Mouse (Mus musculus): ENCODE measurements at regions not wholly inside any gene's neighbourhood (a gene's known extent, or its start where the extent isn't known, plus 50 kb on each side); places are given as distances from the start of the nearest gene placed in this dataset.

DNA sequence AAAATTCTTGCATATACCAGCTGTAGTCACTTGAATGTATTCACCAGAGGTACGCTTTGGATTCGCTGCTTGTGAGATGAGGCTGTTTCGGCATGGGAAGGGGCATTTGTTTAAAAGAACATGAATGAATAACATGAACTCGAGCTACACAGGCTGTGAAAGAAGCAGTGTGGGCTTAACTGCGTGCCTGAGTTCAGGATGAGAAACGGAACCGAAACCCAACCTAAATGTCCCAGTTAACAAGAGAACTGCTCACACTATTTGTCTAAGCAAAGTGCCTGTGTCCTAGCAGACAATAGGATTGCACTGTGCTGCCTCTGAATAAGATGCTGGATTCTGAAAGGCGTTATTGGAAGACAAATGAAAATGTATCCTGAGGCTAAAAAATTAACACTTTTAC lies 126.0 kb upstream of the F13a1 start:
- no peak overlapping the region for H3K9ac ChIP-seq (replicated peaks; ENCODE audit: low read length)
- H3K4me3 ChIP-seq (ENCODE audit: low read depth, low read length), result no peak overlapping the region
- ATAC-seq (replicated peaks; ENCODE audit: insufficient number of reproducible peaks, low FRiP score, low TSS enrichment, low read depth) (no peak), DNase-seq (ENCODE audit: low spot score) (no peak)
- no peak overlapping the region for H3K4me2 ChIP-seq (ENCODE audit: low read depth, low read length)
- WGBS, result 87% methylated on average over 8 of the region's 8 CpGs
- no peaks in the 10 kb centered on the region for H3K27me3 ChIP-seq (ENCODE audit: control insufficient read depth, insufficient read depth, low read length)
- H3K36me3 ChIP-seq (replicated peaks; ENCODE audit: control insufficient read depth, insufficient read depth, low read depth, low read length), result no peaks in the 10 kb centered on the region
- no peak overlapping the region for H3K27ac ChIP-seq (replicated peaks; ENCODE audit: low read depth, low read length)
- no peaks in the 10 kb centered on the region for H3K4me1 ChIP-seq (ENCODE audit: control insufficient read depth, insufficient read depth, low read length)
- H3K9me3 ChIP-seq (replicated peaks; ENCODE audit: control insufficient read depth, low read length), result no peaks in the 10 kb centered on the region

DNA sequence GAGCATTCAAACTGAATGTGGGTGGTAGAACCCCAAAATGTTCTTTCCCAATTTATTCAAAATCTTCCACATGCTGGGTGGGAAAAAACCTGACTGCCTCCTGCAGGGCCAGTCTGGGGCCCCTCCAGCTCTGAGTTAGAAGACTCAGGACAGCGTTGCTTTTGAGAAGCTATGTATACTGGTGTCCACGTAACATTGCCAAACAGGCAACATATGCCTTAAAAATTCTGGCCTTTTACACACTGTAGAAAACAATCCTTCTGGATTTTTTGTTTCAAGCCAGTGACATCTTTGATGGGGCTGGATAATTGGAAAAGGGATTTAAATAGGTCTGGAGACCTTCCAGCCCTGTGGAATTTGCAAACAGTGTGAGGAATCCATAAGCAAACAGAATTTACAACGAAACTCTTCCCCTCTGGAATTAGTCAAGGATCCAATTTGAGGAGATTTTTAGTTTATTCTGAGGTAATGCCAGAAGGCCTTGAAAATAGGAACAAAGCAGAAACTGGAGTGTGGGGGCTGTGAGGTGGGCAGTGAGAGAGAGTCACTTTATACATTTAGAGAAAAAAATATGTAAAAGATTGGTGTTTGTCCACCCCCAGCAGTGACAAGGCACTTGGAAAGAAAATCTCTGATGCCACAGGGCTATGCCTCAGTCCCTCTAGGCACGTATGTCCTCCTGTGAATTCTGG lies 108.9 kb upstream of the F13a1 start:
- Histone ChIP-seq H3K9me3 (replicated peaks; ENCODE audit: control insufficient read depth, low read length) (no peaks in the 10 kb centered on the region), H3K4me2 (ENCODE audit: low read depth, low read length) (no peak overlapping the region), H3K4me1 (ENCODE audit: control insufficient read depth, insufficient read depth, low read length) (no peaks in the 10 kb centered on the region), H3K27ac (replicated peaks; ENCODE audit: low read depth, low read length) (no peak overlapping the region), H3K36me3 (replicated peaks; ENCODE audit: control insufficient read depth, insufficient read depth, low read depth, low read length) (no peaks in the 10 kb centered on the region), H3K9ac (replicated peaks; ENCODE audit: low read length) (no peak overlapping the region), H3K27me3 (ENCODE audit: control insufficient read depth, insufficient read depth, low read length) (no peaks in the 10 kb centered on the region), H3K4me3 (ENCODE audit: low read depth, low read length) (no peak overlapping the region)
- ATAC-seq (replicated peaks; ENCODE audit: insufficient number of reproducible peaks, low FRiP score, low TSS enrichment, low read depth) (no peak), DNase-seq (ENCODE audit: low spot score) (no peak)
- 68% methylated on average over 4 of the region's 4 CpGs for WGBS

DNA sequence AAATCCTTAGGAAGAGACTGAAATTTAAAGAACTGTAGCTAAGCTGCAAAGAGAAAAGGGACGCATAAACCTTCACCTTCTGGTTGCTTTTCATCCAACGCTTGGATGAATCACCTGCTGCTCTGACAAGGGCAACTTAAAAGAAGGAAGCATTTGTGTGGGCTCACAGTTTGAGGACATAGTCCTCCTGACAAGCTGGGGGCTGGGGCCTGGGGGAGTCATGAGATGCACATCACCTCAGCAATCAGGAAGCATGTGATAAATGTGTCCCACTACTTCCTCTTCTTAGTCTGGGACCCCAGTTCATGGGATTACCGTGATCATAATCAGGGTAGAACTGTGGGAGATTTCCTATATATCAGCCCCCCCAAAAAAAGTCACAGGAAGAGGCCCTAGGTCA lies 107.8 kb upstream of the F13a1 start:
- ATAC-seq (replicated peaks; ENCODE audit: insufficient number of reproducible peaks, low FRiP score, low TSS enrichment, low read depth), result no peak
- H3K4me1 ChIP-seq (ENCODE audit: control insufficient read depth, insufficient read depth, low read length), result no peaks in the 10 kb centered on the region
- no peaks in the 10 kb centered on the region for H3K9me3 ChIP-seq (replicated peaks; ENCODE audit: control insufficient read depth, low read length)
- no peaks in the 10 kb centered on the region for H3K27me3 ChIP-seq (ENCODE audit: control insufficient read depth, insufficient read depth, low read length)
- 86% methylated on average over 3 of the region's 3 CpGs for WGBS
- no peak overlapping the region for H3K4me3 ChIP-seq (ENCODE audit: low read depth, low read length)
- H3K36me3 ChIP-seq (replicated peaks; ENCODE audit: control insufficient read depth, insufficient read depth, low read depth, low read length), result no peaks in the 10 kb centered on the region
- H3K27ac ChIP-seq (replicated peaks; ENCODE audit: low read depth, low read length), result no peak overlapping the region
- DNase-seq (ENCODE audit: low spot score), result no peak
- no peak overlapping the region for H3K4me2 ChIP-seq (ENCODE audit: low read depth, low read length)
- no peak overlapping the region for H3K9ac ChIP-seq (replicated peaks; ENCODE audit: low read length)

DNA sequence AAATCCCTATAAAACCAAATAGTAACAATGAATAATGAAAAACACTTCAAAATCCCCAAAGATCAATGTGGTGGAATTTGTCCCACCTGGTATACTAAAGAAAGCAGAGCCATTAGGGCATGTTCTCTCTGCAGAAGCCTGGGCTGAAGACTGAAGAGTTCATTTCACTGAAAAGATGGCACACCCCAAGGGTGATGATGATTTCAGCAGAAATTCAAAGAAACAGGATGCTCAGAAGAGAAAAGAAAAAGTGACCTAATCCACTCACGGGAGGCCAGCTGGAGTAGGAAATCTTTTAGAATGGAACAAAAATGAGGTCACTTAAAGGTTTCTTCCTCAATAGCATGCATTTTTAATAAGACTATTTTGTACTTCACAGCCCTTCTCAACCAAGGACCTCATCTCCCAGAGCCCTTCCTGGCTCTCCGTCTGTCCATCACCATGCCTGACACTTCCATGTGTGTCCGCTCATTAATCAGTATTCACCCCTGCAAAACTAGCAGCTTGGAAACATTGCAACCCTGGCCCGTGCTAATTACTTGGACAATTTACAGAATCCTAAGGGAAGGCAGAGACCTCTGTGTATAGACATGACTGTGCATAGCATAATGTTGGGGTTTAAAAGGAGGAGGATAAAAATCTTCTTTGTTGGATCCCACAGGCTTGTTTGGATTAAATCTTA lies 101.9 kb upstream of the F13a1 start:
- no peak overlapping the region for H3K27ac ChIP-seq (replicated peaks; ENCODE audit: low read depth, low read length)
- H3K27me3 ChIP-seq (ENCODE audit: control insufficient read depth, insufficient read depth, low read length), result no peaks in the 10 kb centered on the region
- no peaks in the 10 kb centered on the region for H3K36me3 ChIP-seq (replicated peaks; ENCODE audit: control insufficient read depth, insufficient read depth, low read depth, low read length)
- H3K4me3 ChIP-seq (ENCODE audit: low read depth, low read length), result no peak overlapping the region
- H3K9ac ChIP-seq (replicated peaks; ENCODE audit: low read length), result no peak overlapping the region
- no peaks in the 10 kb centered on the region for H3K4me1 ChIP-seq (ENCODE audit: control insufficient read depth, insufficient read depth, low read length)
- H3K9me3 ChIP-seq (replicated peaks; ENCODE audit: control insufficient read depth, low read length), result no peaks in the 10 kb centered on the region
- H3K4me2 ChIP-seq (ENCODE audit: low read depth, low read length), result no peak overlapping the region
- ATAC-seq (replicated peaks; ENCODE audit: insufficient number of reproducible peaks, low FRiP score, low TSS enrichment, low read depth) (no peak), DNase-seq (ENCODE audit: low spot score) (no peak)
- WGBS, result 68% methylated on average over 4 of the region's 4 CpGs

DNA sequence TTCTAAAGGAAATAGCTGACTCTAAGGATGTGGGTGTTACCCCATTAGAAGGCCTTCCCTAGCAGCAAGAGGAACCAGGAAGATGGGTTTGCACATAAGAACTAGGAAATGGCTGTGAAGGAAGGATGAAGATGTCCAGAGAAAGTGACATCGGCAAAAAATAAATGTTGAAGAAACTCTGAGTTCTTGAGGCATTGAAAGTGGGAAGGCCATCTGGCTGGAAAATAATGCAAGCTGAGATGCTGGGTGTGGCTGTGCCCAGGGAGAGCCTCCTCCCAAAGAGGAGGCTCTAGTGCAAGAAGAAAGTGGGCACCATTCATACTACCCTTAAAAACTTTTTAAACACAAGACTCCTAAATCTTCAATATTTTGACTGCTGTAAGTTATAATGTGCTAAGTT lies 99.9 kb upstream of the F13a1 start:
- Histone ChIP-seq H3K9me3 (replicated peaks; ENCODE audit: control insufficient read depth, low read length) (no peaks in the 10 kb centered on the region), H3K27ac (replicated peaks; ENCODE audit: low read depth, low read length) (no peak overlapping the region), H3K4me1 (ENCODE audit: control insufficient read depth, insufficient read depth, low read length) (no peaks in the 10 kb centered on the region), H3K4me3 (ENCODE audit: low read depth, low read length) (no peak overlapping the region), H3K9ac (replicated peaks; ENCODE audit: low read length) (no peak overlapping the region), H3K27me3 (ENCODE audit: control insufficient read depth, insufficient read depth, low read length) (no peaks in the 10 kb centered on the region), H3K36me3 (replicated peaks; ENCODE audit: control insufficient read depth, insufficient read depth, low read depth, low read length) (no peaks in the 10 kb centered on the region), H3K4me2 (ENCODE audit: low read depth, low read length) (no peak overlapping the region)
- WGBS, result 83% methylated on average over 1 of the region's 1 CpGs
- ATAC-seq (replicated peaks; ENCODE audit: insufficient number of reproducible peaks, low FRiP score, low TSS enrichment, low read depth) (no peak), DNase-seq (ENCODE audit: low spot score) (no peak)

DNA sequence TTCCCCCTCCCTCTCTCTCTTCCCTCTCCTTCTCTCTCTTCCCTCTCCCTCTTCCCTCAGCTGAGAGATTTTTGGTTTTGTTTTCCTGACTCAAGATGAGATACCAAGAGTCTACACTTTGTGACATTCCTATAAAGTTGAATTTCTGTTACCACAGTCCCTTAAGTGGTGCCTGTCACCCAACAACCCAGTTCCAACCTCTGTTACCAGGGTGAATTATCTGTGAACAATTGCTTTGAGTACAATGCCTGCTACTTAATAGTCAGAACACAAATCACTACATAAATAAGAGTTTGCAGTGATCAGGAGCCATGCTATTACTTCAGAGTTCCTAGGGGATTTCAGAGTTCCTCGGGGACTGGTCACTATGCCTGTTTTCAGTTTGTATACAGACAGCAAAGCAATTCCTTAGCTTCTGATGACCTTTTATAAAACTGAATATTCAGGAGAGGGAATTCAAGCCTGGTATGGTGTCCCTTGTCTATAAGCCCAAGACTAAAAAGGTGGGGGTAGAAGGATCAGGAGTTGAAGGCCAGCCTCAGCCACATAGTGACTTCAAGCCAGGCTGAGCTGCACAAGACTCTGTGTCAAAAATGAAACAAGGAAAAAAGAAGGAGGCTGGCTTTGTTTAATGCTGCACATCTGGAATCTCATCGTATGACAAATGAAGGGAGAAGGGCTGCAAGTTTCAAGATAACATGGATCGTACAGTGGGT lies 99.2 kb upstream of the F13a1 start:
- 71% methylated on average over 3 of the region's 3 CpGs for WGBS
- DNase-seq (ENCODE audit: low spot score), result no peak
- Histone ChIP-seq H3K36me3 (replicated peaks; ENCODE audit: control insufficient read depth, insufficient read depth, low read depth, low read length) (no peaks in the 10 kb centered on the region), H3K9me3 (replicated peaks; ENCODE audit: control insufficient read depth, low read length) (no peaks in the 10 kb centered on the region), H3K27me3 (ENCODE audit: control insufficient read depth, insufficient read depth, low read length) (no peaks in the 10 kb centered on the region), H3K4me3 (ENCODE audit: low read depth, low read length) (no peak overlapping the region), H3K27ac (replicated peaks; ENCODE audit: low read depth, low read length) (no peak overlapping the region), H3K4me1 (ENCODE audit: control insufficient read depth, insufficient read depth, low read length) (no peaks in the 10 kb centered on the region), H3K9ac (replicated peaks; ENCODE audit: low read length) (no peak overlapping the region), H3K4me2 (ENCODE audit: low read depth, low read length) (no peak overlapping the region)
- no peak for ATAC-seq (replicated peaks; ENCODE audit: insufficient number of reproducible peaks, low FRiP score, low TSS enrichment, low read depth)

DNA sequence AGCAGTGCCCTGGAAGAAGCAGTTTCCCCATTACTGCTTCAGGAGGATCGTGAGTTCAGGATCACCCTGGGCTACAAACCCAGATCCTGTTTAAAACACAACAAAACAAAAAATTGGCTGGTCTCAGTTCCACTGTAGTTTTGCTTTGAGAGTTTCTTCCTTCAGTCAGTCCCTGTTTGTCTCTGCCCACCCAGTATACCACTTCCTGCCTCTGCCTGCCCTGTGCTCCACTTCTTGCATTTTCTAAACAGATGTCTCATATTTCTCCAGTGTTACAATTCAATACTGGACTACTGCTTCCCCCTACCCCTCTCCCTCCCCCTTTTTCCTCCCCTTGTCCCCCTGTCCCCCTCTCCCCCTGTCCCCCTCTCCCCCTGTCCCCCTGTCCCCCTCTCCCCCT lies 98.6 kb upstream of the F13a1 start:
- Histone ChIP-seq H3K9me3 (replicated peaks; ENCODE audit: control insufficient read depth, low read length) (no peaks in the 10 kb centered on the region), H3K9ac (replicated peaks; ENCODE audit: low read length) (no peak overlapping the region), H3K27ac (replicated peaks; ENCODE audit: low read depth, low read length) (no peak overlapping the region), H3K4me3 (ENCODE audit: low read depth, low read length) (no peak overlapping the region), H3K27me3 (ENCODE audit: control insufficient read depth, insufficient read depth, low read length) (no peaks in the 10 kb centered on the region), H3K4me2 (ENCODE audit: low read depth, low read length) (no peak overlapping the region), H3K36me3 (replicated peaks; ENCODE audit: control insufficient read depth, insufficient read depth, low read depth, low read length) (no peaks in the 10 kb centered on the region), H3K4me1 (ENCODE audit: control insufficient read depth, insufficient read depth, low read length) (no peaks in the 10 kb centered on the region)
- DNase-seq (ENCODE audit: low spot score) (no peak), ATAC-seq (replicated peaks; ENCODE audit: insufficient number of reproducible peaks, low FRiP score, low TSS enrichment, low read depth) (no peak)
- 77% methylated on average over 1 of the region's 1 CpGs for WGBS

DNA sequence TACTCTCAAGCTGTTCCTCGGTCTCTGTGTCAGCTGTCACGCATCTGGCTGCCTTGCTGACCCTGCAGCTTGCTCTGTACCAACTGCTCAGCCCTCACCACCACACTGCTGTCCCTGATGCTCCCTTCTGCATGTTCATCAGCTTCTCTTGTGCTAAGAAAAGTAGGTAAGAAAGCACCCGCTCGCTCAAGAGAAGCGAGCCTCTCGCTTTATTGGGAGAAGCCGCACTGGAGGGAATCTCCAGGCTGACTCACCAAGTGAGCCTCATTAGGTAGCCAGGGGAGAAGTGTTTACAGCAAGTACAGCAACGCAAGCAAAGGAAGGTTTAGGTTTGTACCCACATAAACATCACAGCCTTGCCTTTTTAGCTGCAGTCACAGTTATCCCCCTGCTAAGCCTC lies 97.7 kb upstream of the F13a1 start:
- no peak overlapping the region for H3K4me2 ChIP-seq (ENCODE audit: low read depth, low read length)
- no peaks in the 10 kb centered on the region for H3K4me1 ChIP-seq (ENCODE audit: control insufficient read depth, insufficient read depth, low read length)
- WGBS, result 92% methylated on average over 8 of the region's 8 CpGs
- no peak for ATAC-seq (replicated peaks; ENCODE audit: insufficient number of reproducible peaks, low FRiP score, low TSS enrichment, low read depth)
- no peaks in the 10 kb centered on the region for H3K27me3 ChIP-seq (ENCODE audit: control insufficient read depth, insufficient read depth, low read length)
- no peak overlapping the region for H3K27ac ChIP-seq (replicated peaks; ENCODE audit: low read depth, low read length)
- no peak overlapping the region for H3K4me3 ChIP-seq (ENCODE audit: low read depth, low read length)
- DNase-seq (ENCODE audit: low spot score), result no peak
- no peak overlapping the region for H3K9ac ChIP-seq (replicated peaks; ENCODE audit: low read length)
- no peaks in the 10 kb centered on the region for H3K9me3 ChIP-seq (replicated peaks; ENCODE audit: control insufficient read depth, low read length)
- H3K36me3 ChIP-seq (replicated peaks; ENCODE audit: control insufficient read depth, insufficient read depth, low read depth, low read length), result no peaks in the 10 kb centered on the region
